Mouse (Mus musculus) limb, embryonic 10.5 days (tissue): ENCODE measurements around the gene Rims3. TPM values are rescaled to one million over a fixed set of nuclear protein-coding genes. Genes with fewer than 3 reads are reported as not detected.

ENCODE experiments used
- DNase-seq: peaks from one replicate; pipeline ENCODE4 v3.0.0-alpha.2; 2017; ENCODE audit warnings: low spot score
- H3K27ac ChIP-seq: fragments of 300-500 bp; sonication (generic); 2 replicates; pipeline ENCODE4 v1.5.1; 2016; ENCODE audit warnings: mild to moderate bottlenecking
- H3K27me3 ChIP-seq: fragments of 300-500 bp; sonication (generic); 2 replicates; pipeline ENCODE4 v1.6.1; 2016; ENCODE audit warnings: low read depth, mild to moderate bottlenecking; ENCODE audit not compliant: poor library complexity, severe bottlenecking
- H3K36me3 ChIP-seq: fragments of 300-500 bp; sonication (generic); 2 replicates; pipeline ENCODE4 v1.6.1; 2016; ENCODE audit warnings: mild to moderate bottlenecking, moderate library complexity
- H3K4me1 ChIP-seq: fragments of 300-500 bp; sonication (generic); 2 replicates; pipeline ENCODE4 v1.6.1; 2016
- H3K4me3 ChIP-seq: fragments of 300-500 bp; sonication (generic); 2 replicates; pipeline ENCODE4 v1.5.1; 2016; ENCODE audit warnings: mild to moderate bottlenecking, moderate library complexity
- H3K9me3 ChIP-seq: fragments of 300-500 bp; sonication (generic); replicated peaks from 2 replicates; pipeline ENCODE4 v1.6.1; 2016; ENCODE audit warnings: mild to moderate bottlenecking
- WGBS: fragments of 180-500 bp; shearing (Covaris S2); methylation state at CpG from one replicate; pipeline ENCODE4 v1.1.7; 2016; 5-methylcytosine and 5-hydroxymethylcytosine counted together
- polyA plus RNA-seq: library from polyadenylated mRNA; unstranded; fragments of >200 nt; fragmentation: Nextera tagmentation; extraction: Ambion mirVana; gene quantifications from 2 replicates; pipeline ENCODE4 v1.2.1, GENCODE M21; 2016

Rims3 gene
- 0.24 and 0.39 TPM in 2 replicates for polyA plus RNA-seq

DNA sequence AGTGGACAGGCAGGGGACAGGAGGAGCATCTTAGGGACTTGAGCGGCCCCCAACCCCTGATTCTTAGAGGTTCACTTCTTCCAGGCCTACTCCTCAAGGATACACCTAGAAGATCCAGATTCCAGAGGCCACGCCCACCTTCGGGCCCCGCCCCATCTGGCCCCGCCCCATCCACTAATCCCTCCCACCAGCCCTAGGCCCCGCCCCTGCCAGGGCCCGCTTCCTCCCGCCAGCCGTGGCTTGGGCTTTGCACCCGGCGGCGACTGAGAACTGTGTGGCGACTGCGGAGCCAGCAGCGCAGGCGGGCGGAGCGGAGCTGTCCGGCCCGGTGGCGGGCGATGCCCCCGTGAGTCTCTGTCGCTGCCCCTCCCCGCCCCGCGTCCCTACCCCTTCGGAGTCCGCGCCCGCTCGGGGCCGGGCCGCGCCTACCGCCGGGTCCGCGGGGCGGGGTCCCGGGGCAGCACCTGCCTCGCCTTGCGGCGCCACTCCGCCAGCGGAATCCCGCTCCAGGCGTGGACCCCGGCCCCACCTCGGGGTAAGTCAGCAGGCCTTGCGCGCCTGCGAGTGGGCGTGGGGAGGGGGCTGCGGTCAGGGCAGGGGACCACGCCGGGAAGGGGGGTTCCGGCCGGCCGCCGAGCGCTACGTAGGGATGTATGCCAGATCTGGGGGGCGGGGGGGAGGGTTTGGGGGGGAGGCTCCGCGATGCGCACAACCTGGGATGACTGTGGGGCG is at the start of gene Rims3:
Rims3 (plus strand) TSS at position 229 of the 732 bp plus-strand sequence.
- H3K4me1 ChIP-seq = peaks cover 19% of the 10 kb centered on the region
- peak within 1 kb of the TSS; percentile 69 for H3K4me3 ChIP-seq
- peak within 1 kb of the TSS; percentile 50; the same call in 1 of the 2 replicates for H3K27ac ChIP-seq
- H3K27me3 ChIP-seq = peaks cover 67% of the 10 kb centered on the region
- no peaks in the 10 kb centered on the region for H3K36me3 ChIP-seq
- no peaks in the 10 kb centered on the region for H3K9me3 ChIP-seq
- peak; percentile 81 for DNase-seq
- 1% methylated on average over 44 of the region's 68 CpGs for WGBS

DNA sequence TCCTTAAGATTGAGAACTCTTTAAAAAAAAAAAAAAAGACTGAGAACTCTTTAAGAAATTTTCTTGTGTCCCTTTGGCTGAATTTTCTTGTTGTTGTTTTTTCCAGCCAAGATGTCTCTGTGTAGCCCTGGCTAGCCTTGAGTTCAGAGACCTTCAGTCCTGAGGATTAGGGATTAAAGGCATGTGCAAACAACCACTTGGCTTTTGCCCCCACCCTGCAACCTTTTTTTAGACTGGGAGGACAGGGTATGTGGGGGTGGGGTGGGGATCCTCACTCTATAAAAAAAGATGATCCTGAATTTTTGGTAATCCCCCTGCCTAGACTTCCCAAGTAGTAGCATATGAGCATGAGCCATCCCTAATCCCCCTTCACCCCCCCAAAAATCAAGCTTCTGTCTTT is 48.8 kb upstream of the Rims3 start:
- H3K27ac ChIP-seq = no peak overlapping the region
- H3K36me3 ChIP-seq = peaks cover 17% of the 10 kb centered on the region
- no peaks in the 10 kb centered on the region for H3K4me1 ChIP-seq
- H3K4me3 ChIP-seq = no peak overlapping the region
- no peak for DNase-seq
- H3K27me3 ChIP-seq = no peaks in the 10 kb centered on the region
- no peaks in the 10 kb centered on the region for H3K9me3 ChIP-seq

DNA sequence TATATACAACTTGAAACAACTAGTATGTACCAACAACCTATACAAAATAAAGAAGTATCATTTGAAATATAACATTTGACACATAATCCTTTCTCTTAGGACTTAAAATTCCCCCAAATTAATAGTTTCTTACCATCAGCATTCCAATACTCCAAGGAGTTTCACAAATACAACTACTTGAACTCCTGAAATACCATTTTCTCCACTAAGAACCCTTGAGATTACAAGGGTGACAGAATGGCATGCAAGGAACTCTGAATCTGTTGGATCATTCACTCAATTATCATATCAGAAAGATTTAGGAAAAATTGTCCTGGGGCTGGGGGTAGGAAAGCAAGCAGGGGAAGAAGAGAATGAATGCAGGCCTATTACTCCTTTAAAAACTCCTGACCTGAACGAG is 40.9 kb upstream of the Rims3 start:
- Histone ChIP-seq H3K36me3 (no peaks in the 10 kb centered on the region), H3K9me3 (no peaks in the 10 kb centered on the region), H3K27me3 (no peaks in the 10 kb centered on the region), H3K4me3 (peak overlapping the region; percentile 58), H3K4me1 (peaks cover 44% of the 10 kb centered on the region), H3K27ac (peak overlapping the region; percentile 91)
- 78% methylated on average over 1 of the region's 1 CpGs for WGBS
- DNase-seq = no peak

DNA sequence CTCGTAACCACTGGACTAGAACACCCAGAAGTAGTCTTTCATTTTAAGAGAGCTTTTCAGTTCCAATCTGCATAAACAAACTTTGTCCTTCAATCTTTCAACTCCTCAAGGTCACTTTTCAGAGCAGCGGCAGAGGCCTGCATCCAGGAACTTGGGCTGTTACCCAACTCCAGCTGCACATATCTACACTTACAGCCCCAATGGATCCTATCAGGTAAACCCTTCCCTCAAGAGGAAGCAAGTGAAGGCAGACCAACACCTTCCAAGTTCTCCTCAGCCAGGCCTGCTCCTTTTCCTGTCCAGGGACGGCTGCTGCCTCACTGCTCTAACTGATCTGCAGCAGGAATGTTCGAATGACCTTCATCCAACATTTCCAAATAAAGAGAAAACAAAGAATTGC is 40.4 kb upstream of the Rims3 start:
- Histone ChIP-seq H3K36me3 (no peaks in the 10 kb centered on the region), H3K27ac (peak overlapping the region; percentile 91), H3K27me3 (no peaks in the 10 kb centered on the region), H3K4me3 (peak overlapping the region; percentile 58), H3K4me1 (peaks cover 44% of the 10 kb centered on the region), H3K9me3 (no peaks in the 10 kb centered on the region)
- DNase-seq = no peak
- 71% methylated on average over 4 of the region's 4 CpGs for WGBS

DNA sequence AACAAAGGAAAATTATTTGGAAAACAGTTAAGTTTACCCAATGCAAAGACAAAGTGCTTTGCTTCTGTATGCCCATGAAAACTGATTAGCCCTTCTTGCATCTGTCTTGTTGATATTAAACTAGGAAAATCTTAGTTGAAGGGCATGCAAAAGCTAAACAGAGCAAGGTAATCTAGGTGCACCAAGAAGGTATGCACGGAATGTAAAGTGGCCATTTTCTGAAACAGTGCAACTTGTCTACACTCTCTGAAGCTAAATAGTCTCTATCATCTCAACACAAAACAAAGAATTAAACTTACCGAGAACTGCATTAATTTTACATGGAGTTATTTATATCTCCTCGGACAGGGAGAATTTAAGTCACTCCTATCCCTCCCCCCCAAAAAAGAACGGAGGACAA is 39.5 kb upstream of the Rims3 start:
- 35% methylated on average over 4 of the region's 4 CpGs for WGBS
- Histone ChIP-seq H3K36me3 (peaks cover 7% of the 10 kb centered on the region; the same call in 1 of the 2 replicates), H3K27me3 (no peaks in the 10 kb centered on the region), H3K4me3 (peak overlapping the region; percentile 58), H3K27ac (peak overlapping the region; percentile 91), H3K9me3 (no peaks in the 10 kb centered on the region), H3K4me1 (peaks cover 44% of the 10 kb centered on the region)
- no peak for DNase-seq

DNA sequence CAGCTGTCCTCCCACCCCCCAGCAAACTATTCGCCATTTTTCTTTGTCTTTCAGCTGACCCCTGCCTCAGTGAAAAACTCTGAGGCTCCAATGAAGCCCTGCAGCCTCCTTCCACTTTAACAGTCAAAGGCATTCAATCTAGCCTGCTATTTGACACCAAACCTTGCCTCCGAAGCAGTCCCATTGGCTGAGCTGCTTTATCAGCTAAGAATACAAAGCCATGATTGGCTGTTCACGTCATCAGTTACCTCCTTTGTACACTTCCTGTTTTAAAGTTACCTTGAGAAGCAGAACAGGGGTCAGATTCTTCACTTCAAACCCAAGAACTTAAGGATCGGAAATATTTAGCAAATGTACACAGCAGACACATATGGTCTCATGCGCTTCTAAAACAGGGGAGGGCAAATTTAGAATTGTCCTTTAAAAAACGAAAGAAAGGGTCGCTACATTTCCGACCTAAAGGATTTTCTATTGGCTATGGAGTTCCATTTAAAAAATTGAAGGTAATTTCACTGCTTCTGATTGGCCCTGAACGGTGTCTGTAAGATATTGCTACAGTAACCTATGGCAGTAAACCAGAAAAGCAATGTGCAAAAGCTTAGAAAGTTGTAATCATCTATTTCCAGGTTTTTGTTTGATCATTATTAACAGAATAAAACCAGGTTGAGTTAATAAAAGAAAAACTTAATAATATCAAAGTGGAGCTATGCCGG is 38.8 kb upstream of the Rims3 start:
- Histone ChIP-seq H3K4me1 (peaks cover 44% of the 10 kb centered on the region), H3K27me3 (no peaks in the 10 kb centered on the region), H3K4me3 (peak overlapping the region; percentile 58), H3K27ac (peak overlapping the region; percentile 91), H3K36me3 (peaks cover 7% of the 10 kb centered on the region; the same call in 1 of the 2 replicates), H3K9me3 (no peaks in the 10 kb centered on the region)
- DNase-seq = peak; percentile 71
- 10% methylated on average over 10 of the region's 10 CpGs for WGBS

DNA sequence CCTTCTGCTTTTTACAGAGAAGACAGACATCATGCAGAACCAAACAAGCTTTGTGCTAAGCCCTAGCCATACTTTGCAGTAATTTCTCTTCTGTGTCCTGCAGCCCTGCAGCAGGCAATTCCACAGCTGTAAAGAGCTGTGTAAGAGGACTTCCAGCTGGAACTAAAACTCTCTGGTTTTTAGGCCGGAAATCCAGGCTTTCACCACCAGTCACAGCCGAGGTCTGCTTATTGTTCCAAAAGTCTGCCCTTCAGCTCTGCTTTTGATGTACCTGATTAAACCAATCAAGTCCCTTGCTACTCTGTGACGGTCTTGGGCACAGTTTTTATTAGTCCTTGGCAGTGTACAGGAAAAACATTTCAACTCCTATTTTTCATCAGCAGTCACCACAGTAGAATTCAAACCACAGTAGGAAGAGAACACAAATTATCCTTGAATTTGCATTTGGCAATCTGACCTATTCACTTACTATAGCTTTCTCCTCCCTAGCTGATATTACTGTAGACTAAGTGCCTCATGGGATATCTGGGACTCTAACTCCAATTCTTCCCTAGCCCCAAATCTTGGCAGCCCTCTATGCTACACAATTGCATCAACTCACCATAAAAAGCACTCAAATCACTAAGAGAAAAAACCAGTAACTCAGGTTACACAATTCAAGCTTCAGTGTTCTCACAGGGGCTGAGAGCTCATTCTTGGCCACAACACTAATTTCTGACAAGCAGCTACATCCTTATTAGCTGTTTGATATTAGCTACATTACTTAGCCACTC is 37.4 kb upstream of the Rims3 start:
- H3K4me3 ChIP-seq = peak overlapping the region; percentile 58

DNA sequence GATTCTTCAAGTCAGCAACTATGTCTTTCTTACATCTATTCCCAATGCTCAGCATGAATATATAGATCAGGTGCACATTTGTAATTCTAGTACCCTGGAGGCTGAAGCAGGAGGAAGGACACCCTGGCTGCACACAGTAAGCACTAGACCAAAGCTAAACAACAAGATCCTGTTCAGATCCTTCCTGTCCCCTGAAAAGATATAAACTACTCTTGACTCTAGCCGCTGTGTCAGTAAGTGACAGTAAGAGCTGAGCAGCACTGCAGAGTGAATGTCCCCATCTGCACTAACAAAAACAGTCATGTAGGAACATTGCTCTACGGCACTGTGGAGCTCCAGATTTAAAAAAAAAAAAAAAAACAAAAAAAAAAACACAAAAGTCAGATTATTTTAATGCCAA is 36.7 kb upstream of the Rims3 start:
- H3K9me3 ChIP-seq = no peaks in the 10 kb centered on the region
- no peak overlapping the region for H3K27ac ChIP-seq
- H3K4me1 ChIP-seq = peaks cover 44% of the 10 kb centered on the region
- 80% methylated on average over 2 of the region's 2 CpGs for WGBS
- peaks cover 9% of the 10 kb centered on the region; the same call in 1 of the 2 replicates for H3K36me3 ChIP-seq
- H3K4me3 ChIP-seq = no peak overlapping the region
- H3K27me3 ChIP-seq = no peaks in the 10 kb centered on the region
- DNase-seq = no peak

More for the DNA sequence above, 37.4 kb upstream of the Rims3 start:
- Histone ChIP-seq H3K36me3 (peaks cover 7% of the 10 kb centered on the region; the same call in 1 of the 2 replicates), H3K27me3 (no peaks in the 10 kb centered on the region), H3K4me1 (peaks cover 44% of the 10 kb centered on the region), H3K9me3 (no peaks in the 10 kb centered on the region), H3K27ac (peak overlapping the region; percentile 91)
- peak; percentile 64 for DNase-seq
- WGBS = 11% methylated on average over 3 of the region's 3 CpGs

DNA sequence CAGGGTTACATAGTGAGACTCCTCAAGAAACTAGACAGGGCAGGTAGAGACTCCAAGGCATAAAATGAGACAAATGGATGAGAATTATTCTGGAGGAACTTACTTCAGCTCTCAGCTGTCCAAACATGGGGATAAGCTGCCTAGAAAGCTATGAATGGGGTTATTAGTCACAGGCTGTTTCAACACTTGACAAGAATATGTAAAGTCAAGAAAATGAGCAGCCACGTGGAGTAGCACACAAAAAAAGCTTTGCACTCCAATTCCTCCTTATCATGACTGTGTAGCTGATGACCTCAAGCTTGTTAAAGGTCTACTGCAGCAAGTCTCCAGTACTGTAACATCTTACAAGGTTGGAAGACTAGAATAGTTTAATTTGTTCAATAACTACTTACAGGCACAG is 35.3 kb upstream of the Rims3 start:
- no peak overlapping the region for H3K27ac ChIP-seq
- no peaks in the 10 kb centered on the region for H3K9me3 ChIP-seq
- H3K4me1 ChIP-seq = peaks cover 38% of the 10 kb centered on the region
- no peak for DNase-seq
- H3K36me3 ChIP-seq = peaks cover 14% of the 10 kb centered on the region
- WGBS = 79% methylated on average over 1 of the region's 1 CpGs
- H3K4me3 ChIP-seq = no peak overlapping the region
- H3K27me3 ChIP-seq = no peaks in the 10 kb centered on the region

DNA sequence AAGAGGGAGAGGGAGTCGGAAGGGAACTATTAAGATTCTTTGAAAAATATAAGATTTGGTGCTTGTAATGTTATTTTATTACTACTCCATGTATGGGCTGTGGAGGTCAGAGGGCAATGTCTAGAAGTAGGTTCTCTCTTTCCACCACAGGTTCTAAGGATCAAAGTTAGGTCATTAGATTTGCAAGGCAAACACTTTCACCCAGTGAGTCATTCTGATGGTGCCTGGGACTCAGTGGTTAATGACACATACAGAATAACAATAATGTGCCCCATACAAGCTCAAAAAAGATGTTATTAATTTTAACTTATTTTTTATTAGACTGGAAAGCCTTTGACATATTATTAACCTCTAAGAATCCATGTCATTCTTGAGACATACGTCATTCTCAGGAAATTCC is 34.7 kb upstream of the Rims3 start:
- DNase-seq = no peak
- Histone ChIP-seq H3K27ac (no peak overlapping the region), H3K36me3 (peaks cover 14% of the 10 kb centered on the region), H3K4me1 (peaks cover 36% of the 10 kb centered on the region), H3K27me3 (no peaks in the 10 kb centered on the region), H3K4me3 (no peak overlapping the region), H3K9me3 (no peaks in the 10 kb centered on the region)
- WGBS = 90% methylated on average over 2 of the region's 2 CpGs

DNA sequence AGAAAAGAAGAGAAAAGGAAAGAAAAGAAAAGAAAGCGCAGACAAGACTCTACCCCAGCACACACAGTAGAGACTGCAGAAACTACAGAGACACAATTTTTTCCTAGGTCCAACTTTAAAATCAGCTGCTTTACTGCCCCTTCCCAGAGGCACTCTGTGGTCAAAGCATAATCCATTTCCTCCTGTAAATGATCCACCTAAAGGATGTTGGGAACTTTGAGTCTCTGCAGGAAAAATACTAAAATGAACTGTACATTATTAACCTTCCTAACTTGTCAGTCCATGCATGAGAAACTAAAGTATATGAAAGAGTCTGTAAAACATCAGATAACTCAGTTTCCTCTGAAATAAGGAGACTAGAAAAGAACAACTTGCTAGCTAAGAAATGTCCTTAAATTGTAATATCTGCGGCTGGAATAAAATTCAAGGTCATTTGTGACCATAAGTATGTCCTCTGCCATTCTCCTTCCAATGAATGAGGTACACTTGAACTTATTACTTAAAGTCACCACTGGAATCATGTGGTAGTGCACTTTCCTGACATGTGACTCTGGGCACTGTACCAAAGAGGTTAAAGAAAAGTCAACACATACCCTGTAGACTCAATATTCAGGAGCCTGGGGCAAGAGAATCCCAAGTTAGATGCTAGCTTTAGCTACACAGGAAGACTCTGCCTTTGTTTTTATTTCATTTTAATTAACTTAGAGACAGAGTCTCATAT is 32.3 kb upstream of the Rims3 start:
- DNase-seq = no peak
- Histone ChIP-seq H3K27ac (no peak overlapping the region), H3K4me3 (no peak overlapping the region), H3K4me1 (peaks cover 24% of the 10 kb centered on the region), H3K9me3 (no peaks in the 10 kb centered on the region), H3K36me3 (peaks cover 14% of the 10 kb centered on the region), H3K27me3 (no peaks in the 10 kb centered on the region)
- WGBS = 98% methylated on average over 2 of the region's 2 CpGs

DNA sequence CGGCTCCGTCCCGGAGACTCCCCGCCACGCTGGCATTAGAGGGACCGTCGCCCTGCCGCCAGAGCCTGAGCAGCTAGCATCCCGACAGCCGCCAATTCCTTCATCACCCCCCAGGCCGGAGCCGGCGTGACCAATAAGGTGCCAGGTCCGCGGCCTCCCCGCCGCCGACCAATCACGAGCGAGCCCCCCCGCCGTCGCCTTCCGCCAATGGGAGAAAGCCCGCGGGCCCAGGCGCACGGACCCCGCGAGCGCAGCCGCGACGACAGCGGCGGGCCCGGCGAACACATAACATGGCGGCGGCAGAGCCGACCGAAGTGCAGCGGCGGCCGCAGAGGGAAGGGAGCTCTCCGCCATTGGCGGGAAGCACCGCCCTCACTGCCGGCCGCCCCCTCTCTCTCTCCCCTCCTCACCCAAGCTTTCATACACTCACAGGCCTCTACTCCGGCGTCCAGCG is 29.5 kb upstream of the Rims3 start:
- Histone ChIP-seq H3K9me3 (no peaks in the 10 kb centered on the region), H3K27me3 (no peaks in the 10 kb centered on the region), H3K4me1 (peaks cover 12% of the 10 kb centered on the region), H3K4me3 (peak overlapping the region; percentile 85), H3K36me3 (peaks cover 8% of the 10 kb centered on the region), H3K27ac (peak overlapping the region; percentile 100)
- under 1% methylated on average over 45 of the region's 53 CpGs for WGBS
- peak; percentile 96 for DNase-seq
